Mouse (Mus musculus) cerebellum, adult 11-12 months (tissue): ENCODE measurements around the gene Schip1.

Source experiments
- DNase-seq: peaks from one replicate; pipeline ENCODE4 v3.0.0; 2022

The Schip1 gene

DNA sequence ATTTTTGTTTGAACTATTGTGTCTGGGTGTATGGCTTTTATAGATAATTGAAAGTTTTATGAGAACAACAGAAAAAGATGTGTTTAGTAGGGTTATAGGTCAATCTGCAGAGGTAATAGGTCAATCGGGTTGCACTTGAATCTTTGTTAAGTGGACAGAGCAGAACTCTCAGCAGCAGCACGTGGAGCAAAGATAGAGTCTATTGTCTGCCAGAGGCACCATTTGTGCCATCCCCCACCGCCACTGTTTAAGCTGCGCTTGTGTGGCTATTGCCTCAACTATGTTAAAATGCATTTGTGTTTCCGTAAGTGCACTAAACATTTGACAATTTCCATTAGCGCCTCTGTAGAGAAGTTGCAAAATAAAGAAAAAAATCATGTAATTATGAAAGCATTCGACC is 335.5 kb downstream of the Schip1 start:
- DNase-seq = no peak

DNA sequence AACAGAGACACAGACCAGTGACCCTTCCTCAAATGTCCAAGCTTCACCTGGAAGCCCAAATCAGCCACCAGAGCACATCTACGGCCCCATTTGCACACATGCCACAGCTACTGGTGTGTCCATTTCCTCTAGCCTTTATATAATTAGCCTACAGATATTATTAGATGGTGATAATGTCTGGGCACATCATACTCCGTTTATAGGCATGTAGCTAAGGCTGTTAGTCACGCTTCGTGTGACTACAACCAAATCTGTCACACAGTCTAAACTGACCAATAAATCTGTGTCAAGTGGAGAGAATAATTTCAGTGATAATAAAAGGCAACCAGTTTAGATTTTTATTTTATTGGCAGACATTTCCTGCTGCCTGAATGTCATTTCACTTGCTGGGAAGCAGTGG is 338.7 kb downstream of the Schip1 start:
- DNase-seq = no peak

DNA sequence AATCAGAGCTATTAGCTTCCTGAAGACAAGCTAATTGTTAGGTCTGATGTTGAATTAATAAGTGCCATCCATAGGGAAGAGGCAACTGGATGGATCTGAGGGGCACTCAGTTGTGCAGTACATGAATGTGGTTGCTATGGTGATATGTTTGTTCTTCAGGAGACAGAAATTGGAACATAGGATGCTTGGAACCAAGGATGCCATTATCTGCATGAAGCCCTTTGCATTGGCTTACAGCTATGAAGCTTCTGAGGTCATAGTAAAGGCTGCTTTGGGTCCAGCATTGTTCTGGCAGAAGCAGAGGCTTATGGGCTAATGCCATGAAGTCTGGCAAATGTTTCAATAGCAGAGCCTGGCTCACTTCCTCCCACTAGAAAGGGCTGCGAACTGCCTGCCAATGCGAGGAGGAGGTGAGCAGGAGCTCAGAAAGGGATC is 339.2 kb downstream of the Schip1 start:
- peak; percentile 56 for DNase-seq

DNA sequence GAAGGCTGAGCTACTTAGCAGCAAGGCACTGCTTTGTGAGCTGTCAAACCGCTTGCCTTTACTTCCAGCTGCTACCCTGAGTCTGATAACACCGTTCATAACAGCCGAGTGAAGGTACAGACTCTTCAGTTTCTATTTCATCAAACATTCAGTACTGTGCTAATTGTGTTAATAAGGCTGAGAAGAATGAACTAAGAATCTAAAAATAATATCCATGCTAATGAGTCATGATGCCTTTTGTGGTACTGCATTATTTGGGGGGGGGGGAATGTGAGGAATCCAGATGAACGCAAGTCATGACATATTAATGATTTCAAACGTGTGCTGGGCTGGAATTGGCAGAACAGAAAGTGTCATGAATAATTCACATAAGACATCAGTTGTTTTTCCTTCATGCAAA is 341.1 kb downstream of the Schip1 start:
- DNase-seq = no peak

DNA sequence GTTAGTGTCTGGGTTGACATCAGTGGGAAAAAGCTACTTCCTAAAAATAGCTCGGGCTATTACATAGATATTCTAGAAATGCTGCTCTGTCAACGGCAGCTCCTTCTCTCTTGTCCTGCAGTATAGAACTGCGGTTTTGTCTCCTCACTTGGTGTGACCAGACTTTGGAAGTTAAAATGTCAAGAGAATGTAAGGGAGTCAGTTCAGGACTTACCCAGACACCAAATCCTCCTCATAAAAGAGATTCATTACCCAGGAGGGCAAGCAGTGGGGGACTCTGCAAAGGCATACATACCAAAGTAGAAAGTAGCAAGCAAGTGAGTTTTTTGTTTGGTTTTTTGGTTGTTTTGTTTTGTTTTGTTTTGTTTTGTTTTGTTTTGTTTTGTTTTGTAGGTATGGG is 347.7 kb downstream of the Schip1 start:
- DNase-seq = no peak

DNA sequence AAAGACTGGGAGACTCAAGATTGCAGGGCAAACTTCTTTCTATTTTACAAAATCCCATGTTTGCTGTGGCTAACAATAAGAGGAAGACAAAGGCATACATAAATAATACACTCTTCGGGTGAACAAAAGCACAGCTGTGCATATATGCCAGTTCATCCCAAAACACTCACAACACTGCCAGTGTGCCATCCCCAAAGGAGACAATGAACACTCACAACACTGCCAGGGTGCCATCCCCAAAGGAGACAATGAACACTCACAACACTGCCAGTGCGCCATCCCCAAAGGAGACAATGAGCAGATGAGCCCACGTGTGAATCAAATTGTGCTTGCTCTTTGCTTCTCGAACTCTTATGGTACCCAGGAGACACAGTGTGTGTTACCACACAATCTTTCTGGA is 355.2 kb downstream of the Schip1 start:
- no peak for DNase-seq

DNA sequence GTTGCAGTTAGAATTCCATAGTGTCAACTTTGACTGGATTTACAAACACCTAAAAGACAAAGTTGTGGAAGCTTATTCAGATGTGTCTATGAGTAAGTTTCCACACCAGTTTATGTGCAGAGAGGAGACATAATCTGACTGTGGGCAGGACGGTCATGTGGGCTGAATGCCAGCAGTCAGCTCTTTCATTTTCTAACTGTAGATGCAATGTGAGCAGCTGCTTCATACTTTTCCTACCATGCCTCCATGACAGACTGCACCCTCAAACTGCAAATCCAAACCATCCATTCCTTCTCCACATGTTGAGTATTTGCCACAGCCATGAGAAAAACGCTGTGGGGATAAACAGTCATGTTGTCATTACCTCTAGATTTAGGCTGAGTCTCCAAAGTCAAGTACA is 356.3 kb downstream of the Schip1 start:
- DNase-seq = peak; percentile 9

DNA sequence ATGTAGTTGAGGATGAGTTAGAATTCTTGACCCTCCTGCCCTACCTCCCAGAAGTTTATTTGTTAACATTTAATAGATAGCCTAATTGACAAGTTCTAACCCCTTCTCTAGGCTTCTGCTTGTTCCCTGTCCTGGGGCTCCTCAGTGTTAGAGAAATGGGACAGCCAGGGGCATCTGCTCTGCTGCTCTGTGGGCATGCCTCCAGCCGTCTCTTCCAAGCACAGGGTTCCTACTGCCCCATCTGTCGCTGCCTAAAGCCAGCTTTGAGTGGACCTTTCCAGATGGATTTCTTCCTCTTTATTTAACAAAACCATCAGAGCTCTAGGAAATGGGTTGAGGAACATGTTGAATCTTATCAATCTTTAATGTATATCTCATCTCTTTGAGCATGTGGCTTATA is 357.2 kb downstream of the Schip1 start:
- peak; percentile 91 for DNase-seq

DNA sequence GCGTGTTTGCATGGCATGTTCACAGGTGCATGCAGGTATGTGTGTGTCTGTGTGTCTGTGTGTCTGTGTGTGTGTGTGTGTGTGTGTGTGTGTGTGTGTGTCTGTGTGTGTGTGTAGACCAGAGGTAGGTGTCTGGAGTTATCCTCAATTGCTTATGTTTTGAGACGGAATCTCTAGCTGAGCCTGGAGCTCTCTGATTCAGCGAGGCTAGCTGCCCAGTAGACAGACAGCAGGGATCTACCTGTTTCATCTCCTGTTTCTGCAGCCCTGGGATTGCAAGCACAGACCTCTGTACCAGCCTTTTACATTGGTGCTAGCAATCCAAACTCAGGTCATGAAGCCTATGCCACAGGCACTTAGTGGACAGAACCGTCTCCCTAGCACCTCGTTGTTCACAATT is 363.5 kb downstream of the Schip1 start:
- peak; percentile 12 for DNase-seq

DNA sequence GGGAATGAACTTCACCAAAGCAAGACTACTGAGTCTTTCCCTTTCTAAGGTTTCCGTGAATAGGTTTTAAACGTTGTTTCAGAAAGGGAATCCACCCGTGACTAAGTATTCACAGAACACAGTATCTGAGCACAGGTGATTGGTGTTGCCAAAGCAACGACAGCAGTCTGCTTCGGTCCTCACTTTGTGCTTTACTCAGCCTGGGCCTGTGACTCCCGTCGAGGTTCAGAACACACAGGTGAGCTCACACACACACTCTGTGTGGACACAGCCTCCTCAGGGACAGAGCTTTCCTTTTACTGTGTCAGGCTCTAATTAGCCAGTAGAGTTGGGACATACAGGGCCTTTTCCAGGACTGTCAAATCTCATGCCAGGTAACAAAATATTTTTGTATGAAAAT is 369.8 kb downstream of the Schip1 start:
- DNase-seq = no peak

DNA sequence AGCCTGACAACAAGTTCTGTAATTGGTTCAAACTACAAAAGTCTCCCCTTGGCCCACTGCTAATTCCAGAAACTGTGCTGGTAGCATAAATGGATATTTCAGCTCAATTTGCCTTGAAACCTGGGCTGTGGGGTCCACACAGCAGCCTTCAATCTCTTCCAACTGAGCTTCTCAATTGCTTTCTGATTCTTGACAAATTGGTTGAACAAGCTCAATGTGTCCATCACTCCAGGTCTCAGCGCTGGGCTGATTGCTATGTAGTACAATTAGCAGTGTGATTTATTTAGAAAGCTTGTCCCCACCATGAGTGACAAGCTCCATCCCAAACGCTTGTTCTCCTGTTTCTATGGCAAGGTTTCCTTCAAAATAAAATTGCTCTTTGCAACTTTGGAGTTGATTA is 370.3 kb downstream of the Schip1 start:
- DNase-seq = no peak

DNA sequence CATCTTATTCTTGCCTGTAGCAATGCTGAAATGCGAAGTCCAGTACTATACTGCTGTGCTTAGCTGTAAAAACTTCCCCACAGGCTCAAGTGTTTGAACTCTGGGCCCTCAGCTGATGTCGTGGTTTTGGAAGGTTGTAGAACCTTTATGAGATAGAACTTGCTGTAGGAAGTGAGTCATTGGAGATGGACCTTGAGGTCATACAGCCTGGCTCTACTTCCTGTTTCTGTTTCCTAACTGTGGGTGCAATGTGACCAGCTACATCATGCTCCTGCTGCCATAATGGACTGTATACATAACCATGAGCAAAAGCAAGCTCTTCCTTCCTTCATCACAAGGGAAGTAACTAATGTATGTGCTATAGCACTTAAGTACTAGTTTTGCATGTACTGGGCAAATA is 383.9 kb downstream of the Schip1 start:
- DNase-seq = no peak

DNA sequence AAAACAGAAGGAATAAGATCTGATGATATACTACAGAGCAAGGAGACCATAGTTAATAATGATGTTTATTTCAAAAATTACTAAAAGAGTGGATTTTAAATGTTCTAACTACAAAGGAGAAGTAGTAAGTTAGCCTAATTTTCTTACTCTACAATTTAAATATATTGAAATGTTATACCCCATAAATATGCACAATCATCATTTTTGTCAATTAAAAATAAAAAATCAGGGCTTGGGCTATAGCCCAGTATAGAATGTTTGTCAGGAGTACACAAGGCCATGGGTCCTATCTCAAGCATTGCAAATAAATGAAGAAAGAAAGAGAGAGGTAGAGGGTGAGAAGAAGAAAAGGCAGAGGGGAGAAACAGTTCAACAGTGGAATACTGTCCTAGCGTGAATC is 387.0 kb downstream of the Schip1 start:
- DNase-seq = no peak

DNA sequence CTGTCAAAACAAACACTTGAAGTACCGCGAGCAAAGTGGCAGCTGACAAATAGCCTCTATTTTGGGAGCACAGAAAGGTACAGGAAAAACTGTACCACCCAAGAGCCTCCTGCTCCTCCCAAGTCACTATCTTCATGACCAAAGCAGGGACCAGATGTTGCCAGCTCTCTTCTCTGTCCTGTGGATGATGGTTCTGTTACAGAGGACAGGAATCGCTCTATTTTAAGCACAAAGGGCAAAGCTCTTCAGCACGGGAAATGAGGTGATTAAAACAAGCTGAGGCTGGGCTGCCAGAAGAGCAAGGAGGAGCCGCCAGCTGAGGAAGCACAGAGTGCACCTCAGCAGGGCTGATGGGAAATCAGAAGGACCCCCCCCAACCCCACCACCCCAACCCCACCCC is 388.7 kb downstream of the Schip1 start:
- DNase-seq = no peak

DNA sequence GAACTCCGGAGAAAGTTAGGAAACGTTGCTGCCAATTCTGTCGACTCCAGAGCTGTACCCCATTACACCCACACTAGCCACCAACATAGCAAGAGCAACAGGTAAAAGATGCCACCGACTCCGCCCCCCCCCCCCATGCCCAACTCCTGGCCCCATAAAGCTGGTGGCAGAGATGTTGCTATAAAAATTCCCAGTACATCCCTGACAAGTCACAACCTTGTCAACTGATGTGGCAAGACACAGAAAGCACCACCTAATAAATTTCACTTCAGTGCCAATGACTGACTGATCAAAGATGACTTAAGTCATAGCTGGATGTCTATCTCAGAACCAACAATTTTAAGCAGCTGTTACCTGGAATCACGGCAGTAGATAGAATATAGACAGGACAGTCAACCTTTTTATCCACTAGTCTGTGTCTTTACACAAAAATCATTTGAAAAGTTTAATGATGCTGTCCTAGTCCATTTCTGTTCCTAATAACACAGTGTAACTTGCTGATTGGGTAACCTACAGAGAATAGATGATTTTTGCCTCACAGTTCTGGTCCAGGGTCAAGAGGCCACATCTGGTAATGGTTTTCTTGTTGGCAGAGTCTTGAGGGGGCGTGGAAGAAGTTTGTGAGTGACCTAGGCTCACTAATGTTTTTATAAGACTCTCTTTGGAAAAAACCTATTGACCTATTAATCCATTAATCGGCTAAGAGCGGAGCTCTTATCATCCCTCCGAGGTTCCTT is 389.3 kb downstream of the Schip1 start:
- no peak for DNase-seq

DNA sequence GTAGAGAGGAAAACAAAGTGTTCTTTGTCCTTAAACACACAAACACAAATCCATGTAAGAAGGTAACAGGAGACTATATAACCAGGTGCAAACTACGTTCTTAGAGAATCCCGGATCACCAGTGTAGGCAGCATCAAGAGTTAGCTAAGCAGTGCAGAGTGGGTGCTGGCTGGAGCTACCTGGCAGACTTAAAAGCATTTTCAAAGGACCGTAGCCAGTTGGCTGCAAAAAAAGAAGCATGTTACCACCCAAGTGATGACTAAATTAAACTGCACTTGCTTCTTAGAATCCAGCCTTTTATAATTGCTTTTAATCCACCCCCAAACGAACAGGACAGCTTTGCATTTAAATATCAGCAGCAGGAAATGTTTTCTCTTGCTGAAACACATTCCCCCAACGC is 402.0 kb downstream of the Schip1 start:
- DNase-seq = no peak

DNA sequence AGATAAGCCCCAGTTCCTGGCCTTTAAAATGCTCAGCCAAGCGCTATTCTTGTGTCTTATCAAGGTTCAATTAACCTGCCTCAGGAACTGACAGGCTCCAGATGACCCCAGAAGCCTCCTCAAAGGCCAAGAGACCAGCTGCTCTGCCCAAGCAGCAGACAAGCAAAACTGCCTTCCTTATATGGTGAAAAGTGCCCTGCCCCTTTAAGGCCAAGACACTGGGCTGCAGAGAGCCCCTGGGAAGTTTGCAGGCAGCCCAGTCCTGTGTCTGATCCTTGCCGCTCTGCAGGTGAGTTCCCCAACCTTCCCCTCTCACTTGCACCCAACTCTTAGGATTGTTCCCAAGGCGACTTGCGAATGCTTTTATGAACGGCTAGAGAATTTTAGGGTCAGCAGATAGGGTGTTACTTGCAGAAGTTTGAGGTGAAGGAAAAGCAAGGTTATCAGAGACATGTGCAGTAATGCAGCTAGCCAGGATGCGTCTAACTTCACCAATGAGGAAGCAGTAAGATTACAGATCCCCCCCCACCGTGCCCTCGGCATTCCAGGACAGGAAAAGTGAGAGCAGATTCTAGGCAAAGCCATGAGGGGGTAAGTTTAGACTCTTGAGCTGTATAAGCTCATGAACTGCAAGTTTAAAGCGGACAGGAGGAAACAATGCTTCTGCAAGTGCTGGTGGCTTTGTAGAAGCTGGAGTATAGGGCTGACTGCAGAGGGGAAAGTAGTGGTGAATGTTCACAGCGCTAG is 403.5 kb downstream of the Schip1 start:
- DNase-seq = no peak

DNA sequence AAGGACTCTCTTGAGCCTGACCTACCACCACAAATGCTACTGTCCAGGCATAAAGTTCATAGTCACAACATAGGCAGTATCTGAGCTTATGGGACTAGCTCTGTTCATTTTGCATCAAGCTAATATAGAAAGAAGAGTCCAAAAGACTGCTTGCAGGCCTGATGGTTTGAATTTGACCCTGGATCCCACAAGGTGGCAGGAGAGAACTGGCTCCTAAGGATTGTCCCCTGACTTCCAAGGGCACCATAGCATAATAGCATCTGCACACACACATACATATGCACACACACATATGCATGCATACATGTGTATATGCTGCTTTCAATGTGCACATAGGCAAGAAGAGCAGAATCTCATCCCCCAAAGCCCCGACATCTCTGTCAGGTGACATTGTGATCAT is 405.0 kb downstream of the Schip1 start:
- no peak for DNase-seq

DNA sequence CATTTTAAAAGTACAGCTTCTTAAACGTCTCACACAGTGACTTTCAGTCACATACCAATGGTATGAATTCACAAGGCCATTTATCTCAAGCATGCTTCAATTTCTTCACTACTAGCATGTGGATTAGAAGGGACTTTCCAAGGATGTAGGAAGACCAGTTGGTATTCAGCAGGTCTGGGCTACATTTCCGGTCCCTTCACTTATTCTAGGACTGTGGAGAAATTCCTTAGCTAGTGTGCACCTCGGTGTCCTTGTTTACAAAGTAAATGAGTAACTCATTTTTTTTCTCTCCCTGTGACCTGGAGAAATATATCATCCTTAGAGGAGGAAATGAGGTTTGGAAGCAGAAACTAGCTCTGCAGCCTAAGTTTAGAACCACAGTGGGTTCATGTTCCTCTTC is 405.5 kb downstream of the Schip1 start:
- DNase-seq = no peak

DNA sequence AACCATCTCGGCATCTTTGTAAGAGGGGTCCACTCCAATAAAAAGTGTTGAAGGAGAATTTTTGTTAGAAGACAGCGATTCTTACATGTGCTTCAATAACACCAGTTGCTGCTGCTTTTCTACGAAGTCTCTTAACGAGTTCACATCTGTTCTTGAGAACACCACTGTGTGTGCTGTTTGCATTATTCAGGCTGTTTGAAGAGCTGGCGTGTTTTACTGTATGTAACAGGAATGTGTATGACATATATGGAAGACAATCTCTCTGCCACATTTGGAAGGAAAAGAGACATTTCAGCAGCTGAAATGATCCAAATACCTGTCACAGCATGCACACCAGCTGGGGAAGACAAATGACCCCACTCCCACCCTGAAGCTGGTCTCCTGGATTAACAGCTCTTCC is 406.0 kb downstream of the Schip1 start:
- DNase-seq = no peak

DNA sequence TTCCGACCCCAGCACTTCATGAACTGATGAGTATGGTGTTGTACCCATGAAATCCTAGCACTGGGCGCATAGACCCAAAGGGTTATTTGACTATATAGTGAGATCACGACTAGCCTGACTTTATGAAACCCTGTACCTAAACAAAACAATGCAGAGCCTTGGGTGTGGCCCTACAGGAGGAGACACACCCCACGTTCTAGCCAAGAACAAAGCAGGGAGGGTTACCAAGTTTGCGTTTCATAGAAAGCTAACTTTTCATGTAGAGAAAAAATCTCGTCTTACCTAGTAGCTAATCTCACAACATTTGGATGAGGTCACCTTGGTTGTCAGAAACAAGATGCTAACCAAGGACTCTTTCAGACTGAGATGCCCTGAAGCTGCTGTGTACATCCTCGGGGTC is 411.7 kb downstream of the Schip1 start:
- no peak for DNase-seq

DNA sequence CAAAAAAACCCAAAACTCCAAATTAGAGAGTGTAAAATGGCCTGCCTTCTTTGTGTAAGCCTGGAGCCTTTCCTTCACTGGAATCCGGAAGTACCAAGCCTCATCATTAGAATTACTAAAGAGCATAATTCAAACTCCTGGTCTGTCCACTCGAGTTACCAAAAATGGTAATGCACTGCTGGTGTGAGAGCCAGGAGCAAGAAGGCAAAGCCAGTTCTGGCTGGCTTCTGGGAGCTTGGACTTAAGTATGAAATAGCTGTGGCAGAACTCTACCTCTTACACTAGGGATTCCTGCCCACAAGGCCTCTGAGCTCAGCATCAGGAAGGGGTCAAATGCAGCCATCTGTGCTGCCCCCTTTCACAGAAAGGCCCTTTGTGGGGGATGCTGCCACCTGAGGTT is 412.9 kb downstream of the Schip1 start:
- DNase-seq = no peak

DNA sequence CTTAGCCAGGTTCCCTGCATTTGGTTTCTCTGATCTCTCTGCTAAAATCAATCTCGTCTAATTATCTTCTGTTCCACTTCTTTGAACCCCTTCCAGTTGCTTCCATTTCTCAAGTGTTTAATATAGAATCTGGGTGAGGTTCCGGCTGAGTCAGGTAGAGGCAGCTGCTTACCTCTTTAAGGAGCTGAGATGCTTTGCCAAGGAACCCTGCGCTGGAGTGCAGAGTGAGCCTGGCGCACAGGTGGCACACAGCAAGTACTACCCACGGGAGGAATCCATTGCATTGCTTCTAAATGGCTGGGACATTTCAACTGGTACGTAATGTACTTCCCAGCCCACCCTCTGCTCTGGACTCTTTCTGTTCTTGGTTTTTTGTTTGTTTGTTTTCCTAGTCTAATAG is 414.7 kb downstream of the Schip1 start:
- no peak for DNase-seq

DNA sequence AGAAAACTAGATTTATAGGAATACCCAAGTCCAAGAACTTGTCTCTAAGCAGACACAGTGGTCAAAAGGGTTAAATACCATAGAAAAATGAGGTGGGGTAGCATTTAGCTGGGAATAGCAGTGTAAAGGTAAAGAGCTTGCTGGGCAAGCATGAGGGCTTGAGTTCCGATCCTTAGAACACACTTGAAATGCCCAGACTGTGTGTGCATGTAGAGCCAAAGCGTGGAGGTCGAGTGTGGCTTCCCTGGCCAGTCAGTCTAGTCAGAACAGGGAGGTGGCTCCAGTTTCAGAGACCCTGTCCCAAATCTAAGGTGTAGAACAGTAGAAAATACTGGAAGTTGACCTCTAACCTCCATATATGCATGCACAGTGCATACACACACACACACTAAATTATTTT is 418.9 kb downstream of the Schip1 start:
- no peak for DNase-seq

DNA sequence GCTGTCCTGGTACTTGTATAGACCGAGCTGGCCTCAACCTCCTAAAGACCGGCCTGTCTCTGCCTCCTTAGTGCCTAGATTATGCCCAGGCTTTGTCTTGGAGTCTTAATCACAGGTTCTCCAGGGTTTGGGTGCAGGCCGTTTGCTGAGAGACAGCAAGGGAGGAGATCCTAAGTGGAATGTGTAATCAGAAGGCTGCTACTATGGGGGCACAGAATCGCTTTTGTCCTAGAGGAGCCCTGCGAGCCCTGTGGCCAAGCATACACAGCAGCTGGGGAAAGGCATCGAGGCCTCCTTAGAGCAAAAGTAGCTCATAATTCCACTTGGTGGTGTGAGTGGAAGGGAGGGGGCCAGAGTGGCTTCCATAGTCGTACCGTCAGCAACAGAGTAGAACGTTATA is 419.4 kb downstream of the Schip1 start:
- no peak for DNase-seq
